Mouse (Mus musculus): ENCODE results near the gene Fam120a. TPM values are rescaled to one million over a fixed set of nuclear protein-coding genes. Genes with fewer than 3 reads are reported as not detected.

Fam120a gene
- polyA plus RNA-seq, 1 experiment, result 73.5 TPM

- H3ac ChIP-seq (ENCODE audit: control insufficient read depth, insufficient read length, low read depth), result peak overlapping the region; percentile 64
- H3K79me3 ChIP-seq (ENCODE audit: low read depth), result peaks cover 63% of the 10 kb centered on the region
- no peak for TF ChIP-seq CTCF (IDR thresholded peaks at IDR 0.05; ENCODE audit: control insufficient read depth, insufficient read depth, insufficient read length)
- TF ChIP-seq FOSL1 (IDR thresholded peaks at IDR 0.05; ENCODE audit: insufficient read depth, low read length, poor library complexity, severe bottlenecking), result no peak
- no peak for TF ChIP-seq USF1 (IDR thresholded peaks at IDR 0.05; ENCODE audit: low read depth)
- TF ChIP-seq MYOD1 (IDR thresholded peaks at IDR 0.05; ENCODE audit: control insufficient read depth, insufficient read length, low read depth), result no peak
- TF ChIP-seq CEBPB (IDR thresholded peaks at IDR 0.05; ENCODE audit: low read depth), result no peak
- TF ChIP-seq MYOG (IDR thresholded peaks at IDR 0.05; ENCODE audit: control insufficient read depth, extremely low read depth, insufficient read length), result no peak
- no peak for TF ChIP-seq MAX (IDR thresholded peaks at IDR 0.05)
- H3K27me3 ChIP-seq (ENCODE audit: control insufficient read depth, insufficient read depth, insufficient read length), result no peaks in the 10 kb centered on the region
- H3K4me3 ChIP-seq (ENCODE audit: insufficient read depth, poor library complexity, severe bottlenecking), result peak overlapping the region; percentile 46
- no peaks in the 10 kb centered on the region for H3K36me3 ChIP-seq (ENCODE audit: control insufficient read depth, insufficient read depth)
- peaks cover 81% of the 10 kb centered on the region for H3K79me2 ChIP-seq (ENCODE audit: control insufficient read depth, insufficient read depth)
Measured at GRCm38 (mm10) chr13:48869088-48869487, 98.7 kb downstream of the Fam120a start.

GRCm38 (mm10) chr13:48864673-48865356, 103.0 kb downstream of the Fam120a start:
- Histone ChIP-seq H3ac (ENCODE audit: control insufficient read depth, insufficient read length, low read depth) (no peak overlapping the region), H3K79me3 (ENCODE audit: low read depth) (peaks cover 80% of the 10 kb centered on the region)

GRCm38 (mm10) chr13:48863556-48863955, 104.3 kb downstream of the Fam120a start:
- Histone ChIP-seq H3K4me3 (ENCODE audit: insufficient read depth, poor library complexity, severe bottlenecking) (no peak overlapping the region), H3K79me3 (ENCODE audit: low read depth) (peaks cover 78% of the 10 kb centered on the region), H3K36me3 (ENCODE audit: control insufficient read depth, insufficient read depth) (no peaks in the 10 kb centered on the region), H3ac (ENCODE audit: control insufficient read depth, insufficient read length, low read depth) (no peak overlapping the region), H3K79me2 (ENCODE audit: control insufficient read depth, insufficient read depth) (peaks cover 100% of the 10 kb centered on the region), H3K27me3 (ENCODE audit: control insufficient read depth, insufficient read depth, insufficient read length) (no peaks in the 10 kb centered on the region)
- TF ChIP-seq CEBPB (IDR thresholded peaks at IDR 0.05; ENCODE audit: low read depth) (no peak), FOSL1 (IDR thresholded peaks at IDR 0.05; ENCODE audit: insufficient read depth, low read length, poor library complexity, severe bottlenecking) (no peak), CTCF (IDR thresholded peaks at IDR 0.05; ENCODE audit: control insufficient read depth, insufficient read depth, insufficient read length) (no peak), MYOG (IDR thresholded peaks at IDR 0.05; ENCODE audit: control insufficient read depth, extremely low read depth, insufficient read length) (no peak), USF1 (IDR thresholded peaks at IDR 0.05; ENCODE audit: low read depth) (no peak), MAX (IDR thresholded peaks at IDR 0.05) (no peak), MYOD1 (IDR thresholded peaks at IDR 0.05; ENCODE audit: control insufficient read depth, insufficient read length, low read depth) (no peak)

More at GRCm38 (mm10) chr13:48864673-48865356, 103.0 kb downstream of the Fam120a start:
- no peaks in the 10 kb centered on the region for H3K36me3 ChIP-seq (ENCODE audit: control insufficient read depth, insufficient read depth)
- H3K4me3 ChIP-seq (ENCODE audit: insufficient read depth, poor library complexity, severe bottlenecking), result no peak overlapping the region
- no peaks in the 10 kb centered on the region for H3K27me3 ChIP-seq (ENCODE audit: control insufficient read depth, insufficient read depth, insufficient read length)
- peaks cover 100% of the 10 kb centered on the region for H3K79me2 ChIP-seq (ENCODE audit: control insufficient read depth, insufficient read depth)
- TF ChIP-seq MAX (IDR thresholded peaks at IDR 0.05), result no peak
- TF ChIP-seq MYOG (IDR thresholded peaks at IDR 0.05; ENCODE audit: control insufficient read depth, extremely low read depth, insufficient read length), result no peak
- no peak for TF ChIP-seq CTCF (IDR thresholded peaks at IDR 0.05; ENCODE audit: control insufficient read depth, insufficient read depth, insufficient read length)
- TF ChIP-seq FOSL1 (IDR thresholded peaks at IDR 0.05; ENCODE audit: insufficient read depth, low read length, poor library complexity, severe bottlenecking), result no peak
- no peak for TF ChIP-seq CEBPB (IDR thresholded peaks at IDR 0.05; ENCODE audit: low read depth)
- no peak for TF ChIP-seq USF1 (IDR thresholded peaks at IDR 0.05; ENCODE audit: low read depth)
- no peak for TF ChIP-seq MYOD1 (IDR thresholded peaks at IDR 0.05; ENCODE audit: control insufficient read depth, insufficient read length, low read depth)

- peaks cover 98% of the 10 kb centered on the region for H3K79me2 ChIP-seq (ENCODE audit: control insufficient read depth, insufficient read depth)
- TF ChIP-seq MYOG (IDR thresholded peaks at IDR 0.05; ENCODE audit: control insufficient read depth, extremely low read depth, insufficient read length), result no peak
- no peak for TF ChIP-seq MAX (IDR thresholded peaks at IDR 0.05)
- TF ChIP-seq CTCF (IDR thresholded peaks at IDR 0.05; ENCODE audit: control insufficient read depth, insufficient read depth, insufficient read length), result no peak
- TF ChIP-seq CEBPB (IDR thresholded peaks at IDR 0.05; ENCODE audit: low read depth), result no peak
- no peaks in the 10 kb centered on the region for H3K27me3 ChIP-seq (ENCODE audit: control insufficient read depth, insufficient read depth, insufficient read length)
- no peak overlapping the region for H3K4me3 ChIP-seq (ENCODE audit: insufficient read depth, poor library complexity, severe bottlenecking)
- H3K36me3 ChIP-seq (ENCODE audit: control insufficient read depth, insufficient read depth), result no peaks in the 10 kb centered on the region
- H3K79me3 ChIP-seq (ENCODE audit: low read depth), result peaks cover 74% of the 10 kb centered on the region
- H3ac ChIP-seq (ENCODE audit: control insufficient read depth, insufficient read length, low read depth), result no peak overlapping the region
Measured at GRCm38 (mm10) chr13:48861913-48862312, 105.9 kb downstream of the Fam120a start.

GRCm38 (mm10) chr13:48858779-48859178, 109.0 kb downstream of the Fam120a start:
- H3K79me2 ChIP-seq (ENCODE audit: control insufficient read depth, insufficient read depth), result peaks cover 97% of the 10 kb centered on the region
- H3K36me3 ChIP-seq (ENCODE audit: control insufficient read depth, insufficient read depth), result no peaks in the 10 kb centered on the region
- peaks cover 62% of the 10 kb centered on the region for H3K79me3 ChIP-seq (ENCODE audit: low read depth)
- H3ac ChIP-seq (ENCODE audit: control insufficient read depth, insufficient read length, low read depth), result no peak overlapping the region
- no peaks in the 10 kb centered on the region for H3K27me3 ChIP-seq (ENCODE audit: control insufficient read depth, insufficient read depth, insufficient read length)
- TF ChIP-seq MYOG (IDR thresholded peaks at IDR 0.05; ENCODE audit: control insufficient read depth, extremely low read depth, insufficient read length) (no peak), CEBPB (IDR thresholded peaks at IDR 0.05; ENCODE audit: low read depth) (no peak), FOSL1 (IDR thresholded peaks at IDR 0.05; ENCODE audit: insufficient read depth, low read length, poor library complexity, severe bottlenecking) (no peak), USF1 (IDR thresholded peaks at IDR 0.05; ENCODE audit: low read depth) (no peak), MAX (IDR thresholded peaks at IDR 0.05) (no peak), MYOD1 (IDR thresholded peaks at IDR 0.05; ENCODE audit: control insufficient read depth, insufficient read length, low read depth) (no peak), CTCF (IDR thresholded peaks at IDR 0.05; ENCODE audit: control insufficient read depth, insufficient read depth, insufficient read length) (no peak)
- H3K4me3 ChIP-seq (ENCODE audit: insufficient read depth, poor library complexity, severe bottlenecking), result no peak overlapping the region

All from C2C12 (cell line).